ENCODE assay signal across 8 mouse cellular contexts in genomic region chr5:111639476-111640287, GRCm38 (mm10).
DNase-seq lines count a peak whose midpoint lies in the region; ATAC-seq and TF ChIP-seq lines count a peak whose summit lies in the region.

No protein-coding gene starts in this region.

- no peak for ATAC-seq in heart, embryonic 12.5 days (ENCODE audit: insufficient number of reproducible peaks, low FRiP score)

- peak overlapping the region; percentile 5; the same call in 1 of the 2 replicates for H3K4me3 ChIP-seq in heart, embryonic 12.5 days
- H3K4me3 ChIP-seq in ES-Bruce4 (ENCODE audit: low read depth, low read length): peak overlapping the region; percentile 47; the same call in 1 of the 2 replicates
- H3K4me3 ChIP-seq in hindbrain, embryonic 10.5 days: peak overlapping the region; percentile 46

- H3K27me3 ChIP-seq in heart, embryonic 12.5 days (replicated peaks): peaks cover 63% of the 10 kb centered on the region
- H3K27me3 ChIP-seq in ES-Bruce4 (ENCODE audit: control insufficient read depth, insufficient read depth, low read length, poor library complexity, severe bottlenecking): no peaks in the 10 kb centered on the region
- peaks cover 48% of the 10 kb centered on the region for H3K27me3 ChIP-seq in hindbrain, embryonic 10.5 days (ENCODE audit: insufficient read depth, poor library complexity, severe bottlenecking)

- H3K27ac ChIP-seq in heart, embryonic 12.5 days (ENCODE audit: poor library complexity, severe bottlenecking): no peak overlapping the region
- no peak overlapping the region for H3K27ac ChIP-seq in ES-Bruce4 (ENCODE audit: insufficient read depth, low read length)
- peak overlapping the region; percentile 84 for H3K27ac ChIP-seq in hindbrain, embryonic 10.5 days

- H3K9me3 ChIP-seq in heart, embryonic 12.5 days (replicated peaks): 0 out of 2 replicates have a peak, but pooled peaks cover 3% of the 10 kb centered on the region
- H3K9me3 ChIP-seq in ES-Bruce4 (replicated peaks; ENCODE audit: control insufficient read depth, insufficient read depth, low read length, poor library complexity, severe bottlenecking): no peaks in the 10 kb centered on the region
- 0 out of 2 replicates have a peak, but pooled peaks cover 2% of the 10 kb centered on the region for H3K9me3 ChIP-seq in hindbrain, embryonic 10.5 days

- no peak for TF ChIP-seq POLR2A in ES-Bruce4 (IDR thresholded peaks at IDR 0.05; ENCODE audit: insufficient read depth, low read length)

- intact Hi-C loops in heart, postnatal 36 days (cut with DNase I): no loop called here
- intact Hi-C loops in gastrocnemius, postnatal 36 days (cut with DNase I): no loop called here

- TF ChIP-seq EP300 in ES-Bruce4 (IDR thresholded peaks at IDR 0.05; ENCODE audit: insufficient read depth, low read depth, low read length): no peak

- no peaks in the 10 kb centered on the region for H3K36me3 ChIP-seq in heart, embryonic 12.5 days
- no peaks in the 10 kb centered on the region for H3K36me3 ChIP-seq in ES-Bruce4 (ENCODE audit: control insufficient read depth, insufficient read depth, low read length, poor library complexity, severe bottlenecking)
- H3K36me3 ChIP-seq in hindbrain, embryonic 10.5 days: no peaks in the 10 kb centered on the region

- no peak for TF ChIP-seq CTCF in ES-Bruce4 (IDR thresholded peaks at IDR 0.05; ENCODE audit: low read depth, low read length)

- H3K4me1 ChIP-seq in heart, embryonic 12.5 days (replicated peaks): peaks cover 8% of the 10 kb centered on the region
- no peaks in the 10 kb centered on the region for H3K4me1 ChIP-seq in ES-Bruce4 (ENCODE audit: control insufficient read depth, insufficient read depth, low read length)
- peaks cover 64% of the 10 kb centered on the region for H3K4me1 ChIP-seq in hindbrain, embryonic 10.5 days (replicated peaks)

- H3K4me2 ChIP-seq in heart, embryonic 12.5 days: peak overlapping the region; percentile 39

- no peak overlapping the region for H3K9ac ChIP-seq in heart, embryonic 12.5 days
- no peak overlapping the region for H3K9ac ChIP-seq in ES-Bruce4 (ENCODE audit: low read depth, poor library complexity, severe bottlenecking)

- 13% methylated on average over 29 of the region's 29 CpGs for WGBS in heart, embryonic 12.5 days
- WGBS in hindbrain, embryonic 10.5 days: 4% methylated on average over 29 of the region's 29 CpGs

- DNase-seq in heart, postnatal 36 days: no peak
- no peak for DNase-seq in hindbrain, embryonic 10.5 days (ENCODE audit: low spot score)
- peak; percentile 36 for DNase-seq in mesoderm, embryonic 11.5 days (ENCODE audit: low read depth, low spot score)
- DNase-seq in urinary bladder, postnatal 4 days (ENCODE audit: low spot score in 2 of 2): no peak
- DNase-seq in frontal cortex, postnatal 10 days (ENCODE audit: low spot score in 2 of 2): no peak
- DNase-seq in gastrocnemius, postnatal 36 days: no peak
